Mouse (Mus musculus) embryonic fibroblast, embryonic 13.5 days (primary cell): ENCODE results near the gene Nt5c.

Experiments
- CTCF ChIP-seq: IDR thresholded peaks from 2 replicates; pipeline ENCODE4 v1.5.1; 2011; ENCODE audit warnings: mild to moderate bottlenecking, control low read depth, low read length, moderate library complexity, borderline replicate concordance; ENCODE audit not compliant: insufficient read depth
- POLR2A ChIP-seq: IDR thresholded peaks from 2 replicates; pipeline ENCODE4 v1.6.1; 2011; ENCODE audit warnings: low read depth, mild to moderate bottlenecking, control low read depth, low read length, moderate library complexity

DNA sequence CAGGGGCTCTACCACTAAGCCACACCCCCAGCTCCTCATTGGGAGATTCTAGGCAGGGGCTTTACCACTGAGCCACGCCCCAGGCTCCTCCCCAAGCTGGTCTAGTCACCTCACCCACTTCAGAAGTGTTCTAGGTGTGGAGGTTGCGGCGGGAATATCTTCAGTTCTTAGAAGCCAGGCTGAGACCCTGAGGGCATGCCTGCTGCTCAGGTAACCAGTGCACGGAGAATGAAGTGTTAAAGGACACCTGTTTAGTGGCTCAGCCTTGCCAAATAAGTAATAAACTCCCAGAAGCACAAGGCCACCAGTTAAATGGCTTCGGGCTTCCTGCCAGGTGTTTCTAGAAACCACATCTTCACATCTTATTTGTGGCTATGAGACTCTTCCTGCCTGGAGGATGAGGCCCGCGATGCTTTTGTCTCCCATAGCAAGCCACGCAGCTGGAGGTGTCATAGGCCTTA lies 39.9 kb downstream of the Nt5c start:
- TF ChIP-seq POLR2A, result no peak
- TF ChIP-seq CTCF, result no peak
